Mouse (Mus musculus) splenic B cell, adult 2 months (primary cell): Measurements from ENCODE around the gene Cfdp1.

ENCODE experiments used
- DNase-seq: peaks from one replicate; pipeline ENCODE4 v3.0.0-alpha.2; 2011; ENCODE audit warnings: low read depth, low spot score
- H3K27me3 ChIP-seq: 2 replicates; pipeline ENCODE4 v1.6.1; 2012; ENCODE audit warnings: mild to moderate bottlenecking, low read length, moderate library complexity, mixed read lengths; ENCODE audit not compliant: control insufficient read depth, poor library complexity, insufficient read depth, severe bottlenecking
- H3K36me3 ChIP-seq: 2 replicates; pipeline ENCODE4 v1.6.1; 2012; ENCODE audit warnings: mild to moderate bottlenecking, low read length, moderate library complexity, mixed read lengths; ENCODE audit not compliant: control insufficient read depth, poor library complexity, insufficient read depth, severe bottlenecking

Cfdp1 gene

DNA sequence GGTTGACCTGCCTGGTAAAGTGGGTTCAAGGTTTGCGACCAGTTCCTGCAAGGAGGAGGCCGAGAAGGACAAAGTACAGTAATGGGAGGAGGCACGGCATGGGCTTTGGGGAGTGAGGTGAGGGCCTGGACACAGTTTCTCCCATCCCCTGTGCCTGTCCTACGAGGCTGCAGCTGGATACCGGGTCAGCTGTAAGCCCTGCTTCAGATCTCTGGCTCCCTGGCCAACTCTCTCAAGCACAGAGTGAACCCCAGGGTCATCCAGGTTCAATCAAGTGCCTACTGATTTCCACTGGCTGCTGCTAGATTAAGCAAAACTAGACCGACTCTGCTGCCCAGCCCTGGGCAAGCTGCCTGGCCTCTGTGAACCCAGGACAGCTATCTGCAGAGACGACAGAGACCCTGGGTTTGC is 113.8 kb downstream of the Cfdp1 start:
- H3K36me3 ChIP-seq: no peaks in the 10 kb centered on the region
- DNase-seq: no peak
- no peaks in the 10 kb centered on the region for H3K27me3 ChIP-seq

DNA sequence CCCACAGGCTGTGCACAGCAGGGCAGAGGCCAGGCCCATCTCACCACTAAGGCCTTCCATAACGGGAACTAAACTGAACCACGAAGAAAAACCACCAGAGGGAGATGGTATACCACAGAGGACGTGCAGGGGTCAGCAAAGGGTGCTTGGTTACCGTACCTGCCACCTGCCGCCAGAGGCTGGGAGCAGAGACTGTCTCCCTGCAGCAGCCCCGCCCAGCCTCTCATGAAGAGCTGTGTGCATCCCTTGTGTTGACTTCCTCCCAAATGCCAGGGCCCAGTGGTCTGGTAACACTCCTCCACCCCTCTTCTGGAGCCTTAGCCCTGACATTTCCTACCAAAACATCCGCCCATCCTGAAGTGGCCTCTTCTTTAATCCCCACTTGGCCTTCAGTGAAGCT is 114.5 kb downstream of the Cfdp1 start:
- no peaks in the 10 kb centered on the region for H3K36me3 ChIP-seq
- no peak for DNase-seq

DNA sequence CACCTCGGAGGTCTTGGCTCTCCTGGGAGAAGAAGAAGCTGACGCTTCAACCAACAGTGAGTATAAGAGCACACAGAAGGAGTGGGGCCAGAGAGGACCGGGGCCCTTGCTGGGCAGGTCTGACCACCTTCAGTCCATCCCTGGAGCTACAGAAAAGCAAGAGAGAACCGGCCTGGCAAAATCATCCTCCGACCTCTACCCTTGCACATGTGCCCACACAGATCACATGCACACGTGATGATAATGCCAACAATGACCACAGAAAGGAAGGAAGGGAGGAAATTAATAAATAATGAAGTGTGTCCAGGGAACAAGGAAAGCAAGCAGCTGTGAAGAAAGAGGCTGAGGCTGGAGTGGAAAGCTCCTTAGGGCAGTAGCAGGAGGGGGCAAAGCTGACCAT is 115.2 kb downstream of the Cfdp1 start:
- no peaks in the 10 kb centered on the region for H3K27me3 ChIP-seq
- H3K36me3 ChIP-seq: no peaks in the 10 kb centered on the region
- no peak for DNase-seq

More for the DNA sequence above, 114.5 kb downstream of the Cfdp1 start:
- H3K27me3 ChIP-seq: no peaks in the 10 kb centered on the region

GRCm38 (mm10) chr8:111736321-111736720 is 117.8 kb downstream of the Cfdp1 start:
- DNase-seq: no peak
- no peaks in the 10 kb centered on the region; the same call in 1 of the 2 replicates for H3K27me3 ChIP-seq
- no peaks in the 10 kb centered on the region for H3K36me3 ChIP-seq

DNA sequence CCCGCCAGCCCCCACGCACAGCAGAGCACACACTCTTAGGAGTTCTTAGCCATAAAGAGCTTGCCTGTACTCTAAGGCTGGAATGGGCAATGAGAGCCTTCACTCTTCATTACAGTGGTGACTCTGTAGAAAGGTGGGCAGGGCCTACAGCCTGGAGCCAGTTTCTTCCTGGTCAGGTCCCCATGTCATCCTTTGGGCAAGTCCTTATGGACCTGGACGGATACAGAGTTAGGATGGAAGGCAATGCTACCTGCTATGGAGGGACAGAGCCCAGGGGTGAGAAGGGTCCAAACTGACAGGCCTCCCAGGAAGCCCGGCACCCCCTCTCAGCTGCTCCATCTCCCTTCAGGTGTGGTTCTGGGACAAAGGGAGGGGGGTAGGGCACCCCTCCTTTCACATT is 118.3 kb downstream of the Cfdp1 start:
- H3K27me3 ChIP-seq: no peaks in the 10 kb centered on the region; the same call in 1 of the 2 replicates
- H3K36me3 ChIP-seq: no peaks in the 10 kb centered on the region
- DNase-seq: no peak

GRCm38 (mm10) chr8:111735335-111735761 is 118.7 kb downstream of the Cfdp1 start:
- Histone ChIP-seq H3K27me3 (no peaks in the 10 kb centered on the region; the same call in 1 of the 2 replicates), H3K36me3 (no peaks in the 10 kb centered on the region)
- no peak for DNase-seq

DNA sequence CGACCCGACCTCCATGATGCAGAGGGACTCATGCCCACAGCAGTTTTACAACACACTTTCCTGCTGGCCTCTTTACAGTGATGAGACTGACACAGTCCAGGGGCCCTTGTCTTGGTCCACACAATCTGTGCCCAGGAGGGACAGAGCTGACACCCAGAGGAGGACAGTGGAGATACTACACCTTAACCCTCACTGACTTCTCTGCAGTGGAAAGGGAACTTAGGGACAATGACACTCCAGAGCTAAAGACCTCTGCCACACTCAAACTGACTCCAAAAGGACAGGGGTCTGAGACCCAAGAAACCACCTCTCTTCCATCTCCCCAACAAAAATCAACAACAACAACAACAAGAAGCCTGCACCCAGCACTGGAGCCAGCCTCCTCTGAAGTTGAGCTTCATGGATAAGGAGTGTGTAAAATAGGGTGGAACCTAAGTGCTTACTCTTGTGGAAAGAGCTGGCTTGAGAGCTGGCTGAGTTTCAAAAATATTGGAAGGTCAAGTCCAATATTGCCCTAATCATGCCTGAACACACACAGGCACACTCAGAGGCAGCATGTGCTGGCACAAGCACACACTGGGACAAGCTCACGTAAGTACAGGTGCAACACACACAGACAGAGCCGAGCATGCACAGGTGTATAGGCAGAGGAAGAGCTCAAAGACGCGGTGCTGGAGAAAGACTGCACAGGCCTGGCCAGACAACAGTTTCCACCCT is 119.7 kb downstream of the Cfdp1 start:
- no peak for DNase-seq
- Histone ChIP-seq H3K27me3 (no peaks in the 10 kb centered on the region; the same call in none of the 2 replicates), H3K36me3 (no peaks in the 10 kb centered on the region)

DNA sequence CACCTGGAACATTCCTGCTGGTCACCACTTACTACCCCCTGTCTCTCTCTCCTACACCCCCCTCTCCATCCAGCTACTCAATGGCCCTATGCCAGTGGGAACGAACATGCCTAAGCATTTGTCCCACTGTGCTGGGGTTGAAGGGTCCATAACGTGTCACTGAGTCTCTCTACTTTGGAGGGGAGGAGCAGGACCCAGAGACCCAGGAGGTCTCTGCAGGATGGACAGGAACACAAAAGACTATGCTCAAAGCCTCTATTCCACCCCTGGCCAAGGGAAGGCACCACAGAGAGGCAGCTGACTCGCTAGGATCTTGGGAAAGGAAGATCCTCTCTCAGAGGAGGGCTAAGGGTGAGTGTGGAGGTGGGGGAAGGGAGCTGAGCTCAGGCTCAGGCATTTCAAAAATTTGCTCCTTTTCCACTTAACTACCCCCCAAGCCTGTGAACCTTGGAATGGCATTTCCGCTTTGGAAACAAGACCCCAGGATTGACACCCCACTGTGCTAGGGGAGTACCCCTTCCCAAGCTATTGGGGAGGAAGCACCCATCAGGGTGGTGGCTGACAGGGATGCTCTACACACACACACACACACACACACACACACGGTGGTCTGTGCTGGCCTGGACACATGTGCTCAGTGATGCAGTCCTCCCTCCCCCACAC is 120.4 kb downstream of the Cfdp1 start:
- DNase-seq: no peak
- H3K36me3 ChIP-seq: no peaks in the 10 kb centered on the region
- H3K27me3 ChIP-seq: no peaks in the 10 kb centered on the region; the same call in none of the 2 replicates

GRCm38 (mm10) chr8:111732406-111733085 is 121.5 kb downstream of the Cfdp1 start:
- Histone ChIP-seq H3K36me3 (no peaks in the 10 kb centered on the region), H3K27me3 (no peaks in the 10 kb centered on the region; the same call in none of the 2 replicates)
- no peak for DNase-seq

DNA sequence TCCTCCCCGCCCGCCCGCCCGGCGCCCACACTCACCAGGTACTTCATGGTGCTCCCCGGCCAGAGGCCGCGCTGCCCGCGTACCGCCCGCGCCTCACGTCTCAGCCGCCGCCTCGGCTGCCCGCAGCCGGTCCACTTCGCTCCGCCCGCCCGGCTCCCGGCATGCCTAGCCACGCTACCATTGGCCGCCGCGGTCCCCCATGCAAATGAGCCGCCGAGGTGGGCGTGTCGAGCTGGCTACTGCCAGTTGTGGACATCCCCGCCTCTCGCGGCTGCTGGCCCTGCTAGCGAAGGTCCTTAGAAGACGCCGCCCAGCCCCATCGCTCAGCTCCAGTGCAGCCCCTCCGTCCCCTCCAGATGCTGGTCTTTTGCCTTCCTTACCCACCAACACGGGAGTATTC is 122.1 kb downstream of the Cfdp1 start:
- Histone ChIP-seq H3K36me3 (no peaks in the 10 kb centered on the region), H3K27me3 (no peaks in the 10 kb centered on the region; the same call in none of the 2 replicates)
- DNase-seq: peak; percentile 78

DNA sequence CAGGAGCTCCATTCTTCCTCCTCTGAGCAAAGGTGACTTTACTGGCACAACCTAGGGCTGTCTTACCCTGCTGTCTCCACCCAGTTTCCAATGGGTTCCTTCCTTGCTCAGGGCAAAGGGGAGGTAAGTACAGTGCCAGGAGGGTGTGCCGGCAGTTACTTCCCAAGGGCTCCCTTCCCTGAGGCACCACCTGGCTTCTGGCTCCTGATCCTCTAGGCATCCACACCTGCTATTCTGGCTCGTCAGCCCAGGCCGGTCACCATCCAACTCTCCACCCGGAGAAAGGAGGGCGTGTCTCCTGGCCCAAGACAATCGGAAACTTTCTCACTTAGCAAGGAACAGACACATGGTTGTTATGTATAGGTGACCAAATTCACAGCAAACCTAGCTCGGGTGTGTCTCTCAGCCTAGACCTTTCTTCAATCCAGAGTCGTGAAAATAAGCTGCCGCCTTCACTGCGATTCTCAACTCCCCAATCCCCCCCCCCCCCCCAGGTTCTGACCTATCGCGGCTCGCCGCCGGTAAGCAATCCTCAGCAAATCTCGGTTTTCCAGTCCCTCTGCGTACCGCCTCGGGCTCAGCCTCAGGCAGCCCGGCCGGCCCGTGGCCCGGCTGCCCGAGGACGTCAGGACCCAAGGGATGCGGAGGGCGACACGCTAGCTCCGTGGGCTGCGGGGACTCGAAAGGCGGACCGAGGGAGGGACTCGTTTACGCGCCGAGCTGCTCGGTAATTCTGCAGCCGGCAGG is 122.7 kb downstream of the Cfdp1 start:
- no peak for DNase-seq
- Histone ChIP-seq H3K36me3 (no peaks in the 10 kb centered on the region), H3K27me3 (no peaks in the 10 kb centered on the region; the same call in none of the 2 replicates)

DNA sequence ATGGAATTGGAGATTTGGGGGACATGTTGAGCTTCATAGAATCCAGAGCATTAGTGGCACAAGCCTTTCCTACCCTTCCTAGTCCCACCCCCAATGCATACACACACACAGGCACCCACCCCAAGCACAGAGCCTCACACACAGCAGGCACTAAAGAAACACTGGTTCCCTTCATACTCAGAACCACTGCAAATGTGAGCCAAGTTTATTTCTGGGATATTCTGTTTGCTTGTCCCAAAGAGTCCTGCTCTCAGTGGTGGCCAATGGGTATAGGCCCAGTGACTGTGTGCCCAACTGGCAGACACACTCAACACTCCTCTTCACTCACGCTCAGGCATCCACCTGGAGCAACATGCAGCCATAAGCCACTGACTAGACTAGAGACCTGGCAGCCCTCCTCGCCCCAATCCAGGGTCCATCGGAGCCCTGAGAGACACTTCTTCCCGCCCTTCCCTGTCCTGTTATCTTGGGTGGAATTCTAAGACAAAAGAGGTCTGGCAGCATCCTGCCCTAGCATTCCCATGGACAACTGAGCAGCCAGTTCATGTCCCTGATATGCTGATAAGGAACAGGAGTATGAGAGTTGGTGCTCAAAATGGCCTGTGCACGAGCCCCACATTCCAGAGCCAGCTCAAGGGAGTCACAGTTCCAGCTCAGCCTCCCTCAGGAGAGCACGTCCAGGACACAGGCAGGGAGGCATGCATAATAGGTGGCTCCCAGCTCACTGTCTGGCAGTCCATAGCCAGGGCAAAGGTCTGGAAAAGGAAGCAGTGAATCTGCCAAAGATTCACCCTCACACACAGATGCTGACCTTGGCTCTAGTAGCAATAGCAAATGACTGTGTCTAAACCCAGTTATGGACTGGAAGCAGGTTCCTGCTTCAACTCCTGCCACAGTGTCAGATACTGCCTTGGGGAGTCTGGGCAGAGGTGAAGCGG is 124.6 kb downstream of the Cfdp1 start:
- DNase-seq: no peak
- H3K27me3 ChIP-seq: no peaks in the 10 kb centered on the region; the same call in none of the 2 replicates
- no peaks in the 10 kb centered on the region for H3K36me3 ChIP-seq

DNA sequence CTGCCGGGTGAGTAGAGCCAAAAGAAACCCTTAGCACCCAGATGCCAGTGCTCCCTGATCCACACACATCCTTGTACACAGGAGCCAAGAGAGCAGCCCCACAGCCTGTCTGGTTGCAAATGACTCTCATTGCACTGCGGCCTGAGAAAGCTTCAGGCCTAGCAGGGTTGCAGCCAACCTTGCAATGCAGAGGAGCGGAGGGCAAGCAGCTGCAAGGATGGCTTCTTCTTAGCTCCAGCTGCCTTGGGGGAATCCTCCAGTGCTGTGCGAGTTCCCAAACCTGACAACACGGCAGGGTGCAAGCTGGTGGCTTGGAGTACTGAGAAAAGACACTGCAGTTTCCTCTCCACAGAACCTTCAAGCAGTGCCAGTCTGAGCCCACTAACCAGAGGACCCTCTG is 125.6 kb downstream of the Cfdp1 start:
- Histone ChIP-seq H3K27me3 (no peaks in the 10 kb centered on the region; the same call in none of the 2 replicates), H3K36me3 (no peaks in the 10 kb centered on the region)
- DNase-seq: no peak
